Mouse (Mus musculus) natural killer cell, adult 2 months (primary cell): ENCODE data around the gene Maff.
A peak's percentile ranks its signal among the peaks of the same experiment; 100 is the strongest.

ENCODE experiments used
- DNase-seq, 2 experiments: peaks; one replicate each; pipeline ENCODE4 v3.0.0; 2022; ENCODE audit warnings: low spot score in 2 of 2

Gene Maff

GRCm38 (mm10) chr15:79364120-79364519 lies 17.7 kb downstream of the Maff start:
- DNase-seq, result no peak

DNA sequence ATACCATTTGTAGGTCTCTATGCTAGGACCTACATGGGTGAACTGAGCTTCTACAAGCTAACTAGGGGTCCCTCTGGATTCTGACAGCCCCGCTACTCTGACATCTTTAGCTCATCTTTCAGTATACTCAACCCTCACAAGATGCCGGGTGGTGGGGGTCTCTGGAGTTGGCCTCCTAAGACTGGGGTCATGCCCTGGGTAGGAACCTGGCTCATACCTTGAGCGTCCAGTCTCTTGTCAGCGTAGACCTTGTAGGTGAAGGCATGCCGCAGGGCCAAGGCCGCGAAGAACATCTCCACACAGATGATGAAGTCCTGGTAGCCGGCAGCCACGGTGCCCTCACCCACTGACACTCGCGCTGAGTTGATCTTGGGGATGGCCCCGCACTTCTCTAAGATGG lies 18.6 kb downstream of the Maff start:
- no peak for DNase-seq

GRCm38 (mm10) chr15:79366402-79366801 lies 20.0 kb downstream of the Maff start:
- no peak for DNase-seq

DNA sequence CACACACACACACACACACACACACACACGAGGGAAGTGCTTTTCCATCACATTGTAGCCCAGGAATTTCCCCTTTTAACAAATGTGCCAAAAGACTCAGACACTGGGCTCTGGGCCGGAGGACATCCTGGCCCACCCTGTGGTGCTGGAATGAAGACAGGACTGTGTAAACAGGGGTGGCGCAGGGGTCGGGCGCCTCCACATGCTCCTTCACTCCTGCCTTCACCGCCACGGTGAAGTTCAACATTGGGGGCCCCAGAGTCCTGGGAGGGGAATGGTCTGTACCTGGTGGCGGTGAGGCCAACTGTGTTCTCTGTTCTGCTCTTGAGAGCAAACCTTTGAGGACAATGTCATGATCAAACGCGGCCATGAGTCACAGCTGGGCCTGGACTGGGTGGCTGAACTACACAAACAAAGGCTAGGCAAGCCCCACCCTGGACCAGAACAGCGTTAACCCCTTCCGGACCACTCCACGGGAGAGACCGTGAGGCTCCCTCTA lies 21.9 kb downstream of the Maff start:
- no peak for DNase-seq

GRCm38 (mm10) chr15:79368861-79369440 lies 22.5 kb downstream of the Maff start:
- DNase-seq, result no peak

DNA sequence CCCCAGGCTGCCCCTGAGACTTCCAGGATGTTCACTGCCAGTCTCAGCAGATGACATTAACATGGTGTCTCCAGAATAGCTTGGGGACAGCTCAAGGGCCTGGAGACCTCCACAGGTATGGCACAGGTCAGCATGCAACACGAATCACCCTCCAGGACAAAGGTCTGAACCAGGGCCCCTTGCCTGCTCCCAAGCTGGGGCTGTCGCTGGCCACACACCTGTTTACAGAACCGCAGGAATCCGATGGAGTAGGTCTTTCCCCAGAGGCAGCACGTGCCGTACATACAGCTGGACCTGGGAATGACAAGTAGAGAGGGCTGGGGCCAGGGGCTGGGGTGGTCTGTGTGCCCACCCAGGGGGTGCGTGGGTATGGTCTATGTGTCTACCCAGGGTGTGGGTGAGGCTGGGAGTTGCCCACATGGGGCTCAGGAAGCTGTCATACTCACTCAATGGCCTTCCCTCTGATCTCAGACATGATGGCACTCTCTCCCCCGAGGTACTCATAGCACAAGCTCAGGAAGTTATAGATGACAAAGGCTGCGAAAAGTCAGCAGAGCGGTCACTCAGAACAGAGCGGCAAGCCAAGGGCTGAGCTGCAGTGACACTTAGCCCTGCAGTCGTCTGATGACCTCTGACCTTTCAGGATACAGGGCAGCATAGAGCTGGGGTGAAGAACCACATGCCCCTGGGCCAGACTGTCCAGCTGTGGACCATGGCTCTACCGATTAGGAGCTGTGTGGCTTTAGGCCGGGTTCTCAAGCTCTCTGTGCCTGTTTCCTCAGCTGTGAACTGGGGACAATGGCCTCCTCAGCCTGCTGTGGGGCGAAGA lies 23.2 kb downstream of the Maff start:
- DNase-seq, result no peak

- no peak for DNase-seq
Observed at GRCm38 (mm10) chr15:79370281-79370843, 23.9 kb downstream of the Maff start.

DNA sequence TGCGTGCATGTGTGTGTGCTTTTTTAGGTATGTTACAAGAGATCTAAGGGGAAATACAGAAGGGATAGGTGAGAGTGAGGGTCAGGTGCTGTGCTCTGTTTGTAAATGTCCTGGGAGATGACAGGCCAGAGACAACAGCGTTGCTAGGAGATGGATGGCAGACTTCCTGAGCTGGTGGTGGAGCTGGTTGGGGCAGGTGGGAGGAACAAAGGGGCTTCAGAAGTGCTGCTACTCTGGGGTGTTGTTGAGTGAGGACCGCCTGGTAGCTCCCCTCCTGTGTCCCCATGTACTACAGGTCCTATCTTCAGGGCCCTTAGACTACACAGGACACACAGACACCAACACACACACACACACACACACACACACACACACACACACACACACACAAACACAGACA lies 28.3 kb downstream of the Maff start:
- no peak for DNase-seq

DNA sequence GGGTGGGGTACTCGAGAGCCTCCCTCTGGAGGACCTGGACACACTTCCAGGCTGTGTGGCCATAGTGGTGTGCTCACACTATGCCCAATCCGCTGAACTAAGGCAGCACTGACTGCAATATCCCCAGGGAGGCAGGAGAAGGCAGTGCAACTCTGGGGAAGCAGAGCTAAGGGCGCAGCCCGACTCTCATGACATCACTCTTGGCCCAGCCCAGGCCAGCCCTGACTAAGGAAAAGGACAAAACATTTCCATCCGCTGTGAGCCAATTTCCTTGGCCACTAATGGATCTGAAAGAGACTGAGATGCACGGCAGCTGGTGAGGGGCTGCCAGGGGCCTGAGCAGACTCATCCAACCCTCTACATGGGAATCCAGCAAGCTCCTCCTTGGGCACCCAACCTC lies 31.3 kb downstream of the Maff start:
- DNase-seq, result no peak

DNA sequence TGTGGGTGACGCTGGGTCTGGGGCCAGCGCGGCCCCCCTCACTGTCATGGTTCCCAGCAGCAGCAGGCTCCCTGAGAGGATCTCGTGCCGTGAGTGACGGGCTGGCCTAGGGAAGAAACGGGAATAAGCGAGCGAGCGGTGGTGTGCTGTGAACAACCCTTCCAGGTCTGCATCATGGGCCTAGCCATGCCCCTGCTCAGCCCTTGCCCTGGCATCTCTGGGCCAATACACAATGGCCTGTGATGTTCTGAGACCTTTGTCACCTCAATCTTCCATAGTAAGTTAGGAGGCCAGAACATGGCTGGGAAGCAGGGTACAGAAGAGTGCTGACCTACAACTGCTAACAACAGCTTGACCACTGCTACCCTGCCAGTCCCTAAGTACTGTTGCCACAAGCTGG lies 32.2 kb downstream of the Maff start:
- DNase-seq, result no peak

DNA sequence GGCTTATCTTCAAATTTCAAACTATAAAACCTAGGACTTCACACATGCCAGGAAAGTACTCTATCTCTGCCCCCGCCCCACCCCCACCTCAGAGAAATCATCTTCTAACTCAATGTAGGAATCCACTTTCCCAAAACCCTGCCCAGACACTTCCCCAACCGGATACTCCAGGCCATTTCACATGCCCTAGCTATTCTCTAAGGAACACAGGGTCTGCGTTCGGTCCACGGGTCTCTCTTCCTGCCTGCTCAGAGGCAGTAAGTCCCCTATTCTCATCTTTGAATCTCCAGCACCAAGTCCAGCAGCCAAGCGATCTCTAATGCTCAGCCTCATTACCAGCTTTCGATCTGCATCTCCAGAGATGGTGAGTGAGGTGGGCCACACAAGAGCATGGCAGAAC lies 33.2 kb downstream of the Maff start:
- DNase-seq, result no peak

DNA sequence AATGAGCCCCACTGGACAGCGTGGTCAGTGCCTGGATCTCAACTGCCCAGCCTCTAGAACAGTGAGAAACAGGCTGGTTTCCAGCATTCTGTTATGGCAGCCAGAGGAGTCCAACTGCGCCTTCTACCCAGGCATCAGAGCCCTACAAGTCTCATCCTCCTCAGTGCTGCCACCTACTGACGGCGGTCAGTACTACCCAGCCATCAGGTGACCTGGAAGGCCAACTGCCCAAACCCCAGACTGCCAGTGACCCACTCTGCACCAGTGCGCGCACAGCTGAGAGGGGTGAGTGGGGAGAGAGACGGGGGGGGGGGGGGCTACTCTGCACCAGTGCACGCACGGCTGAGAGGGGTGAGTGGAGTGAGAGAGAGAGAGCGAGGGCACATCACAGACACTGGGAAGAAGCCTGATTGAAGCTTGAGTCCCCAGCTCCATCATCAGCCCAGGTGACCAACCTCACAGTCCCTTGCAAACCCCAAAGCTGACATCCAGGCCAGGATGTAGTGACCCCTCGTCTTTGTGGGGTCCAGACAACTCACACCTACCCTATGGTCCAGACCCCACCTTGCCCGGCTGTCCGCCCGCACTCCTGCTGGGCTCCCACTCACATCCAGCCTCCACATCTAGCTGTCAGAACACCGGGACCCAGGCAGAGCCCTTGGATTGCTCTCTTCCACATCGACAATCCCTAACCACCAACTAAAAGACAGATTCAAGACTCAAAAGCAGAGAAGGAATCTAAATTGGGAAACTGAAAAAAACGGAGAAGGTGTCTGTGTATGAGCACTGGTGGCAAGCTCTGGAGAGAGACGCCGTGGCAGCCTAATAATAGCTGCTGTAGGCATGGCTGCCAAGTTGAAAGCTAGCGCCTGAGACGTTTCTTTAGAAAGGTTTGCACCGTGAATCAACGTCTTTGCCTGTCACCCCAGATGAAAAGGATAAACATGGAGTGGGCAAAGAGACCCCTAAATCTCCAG lies 34.3 kb downstream of the Maff start:
- DNase-seq, result peak; percentile 66 to 71

- DNase-seq, result no peak
Observed at GRCm38 (mm10) chr15:79381644-79382043, 35.2 kb downstream of the Maff start.

- DNase-seq, result no peak
Observed at GRCm38 (mm10) chr15:79387081-79387480, 40.7 kb downstream of the Maff start.

- no peak for DNase-seq
Observed at GRCm38 (mm10) chr15:79387611-79388010, 41.2 kb downstream of the Maff start.

GRCm38 (mm10) chr15:79388171-79388570 lies 41.8 kb downstream of the Maff start:
- DNase-seq, result no peak

DNA sequence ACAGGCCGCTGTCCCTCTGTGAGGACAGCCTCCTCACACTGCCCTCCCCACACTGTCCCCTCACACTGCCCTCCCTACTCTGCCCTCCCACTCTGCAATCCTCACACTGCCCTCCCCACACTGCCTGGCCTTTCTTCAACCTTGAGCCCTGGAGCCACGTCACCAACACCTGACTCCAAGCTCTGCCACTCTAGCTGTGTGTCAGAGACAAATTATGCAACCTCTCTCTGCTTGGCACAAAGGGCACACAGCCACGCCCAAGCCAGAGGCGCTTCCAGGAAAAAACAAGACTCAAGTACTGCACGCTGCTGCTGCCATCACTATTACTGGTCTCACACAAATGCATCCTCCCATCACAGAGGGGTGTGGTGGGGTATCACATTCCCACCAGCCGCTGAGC lies 44.0 kb downstream of the Maff start:
- DNase-seq, result no peak

DNA sequence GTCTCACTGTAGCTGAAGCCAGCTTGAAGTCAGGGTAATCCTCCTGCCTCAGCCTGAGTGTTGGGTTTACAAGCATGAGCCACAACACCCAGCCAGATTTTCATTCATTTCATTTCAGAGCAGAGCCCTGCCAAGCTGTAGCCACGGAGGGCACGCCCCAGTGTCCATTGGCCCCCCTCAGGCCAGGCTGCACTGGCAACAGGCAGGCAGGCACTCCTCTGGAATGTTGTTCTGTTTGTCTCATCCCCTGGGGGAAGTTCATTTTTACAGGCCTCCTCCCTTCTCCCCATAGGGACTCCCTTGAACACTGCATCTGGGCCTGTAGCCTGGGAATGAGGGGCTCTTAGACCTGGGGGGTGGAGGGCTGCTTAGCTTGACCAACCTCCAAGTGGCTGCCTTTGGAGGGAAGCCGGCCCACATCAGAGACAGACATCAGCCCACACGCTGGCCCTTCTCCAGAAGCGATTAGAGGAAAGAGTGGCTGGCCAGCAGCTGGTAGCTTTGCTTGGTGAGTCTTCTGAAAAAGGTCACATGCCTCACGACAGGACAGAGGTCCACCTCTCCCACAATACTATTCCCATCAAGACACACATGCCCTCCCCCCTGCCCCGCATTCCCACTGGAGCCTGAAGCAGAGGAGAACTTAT lies 45.1 kb downstream of the Maff start:
- no peak for DNase-seq

GRCm38 (mm10) chr15:79392527-79392926 lies 46.1 kb downstream of the Maff start:
- DNase-seq, result no peak

GRCm38 (mm10) chr15:79393101-79393500 lies 46.7 kb downstream of the Maff start:
- no peak for DNase-seq

- no peak for DNase-seq
Observed at GRCm38 (mm10) chr15:79394842-79395241, 48.4 kb downstream of the Maff start.
